ENCODE assay signal across 11 mouse cellular contexts in the genomic region with DNA sequence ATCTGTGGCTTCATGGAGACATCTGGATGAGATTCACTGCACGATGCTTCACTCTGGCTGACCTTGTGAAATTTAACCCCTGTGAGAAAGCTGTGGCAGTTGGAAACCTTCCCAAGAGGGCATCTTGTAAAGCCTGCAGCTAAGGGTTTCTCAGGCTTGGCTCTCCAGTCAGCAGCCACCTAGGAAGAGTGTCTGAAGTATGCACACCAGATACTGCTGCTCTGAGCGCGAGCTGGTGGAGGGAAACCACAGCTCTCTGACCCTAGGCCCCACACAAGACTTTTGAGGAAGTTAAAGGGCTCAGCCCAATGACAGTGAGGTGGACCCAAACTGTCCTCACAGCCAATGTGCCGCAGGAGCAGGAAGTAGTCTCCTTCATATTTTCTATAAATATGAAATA.
DNase-seq lines count a peak whose midpoint lies in the region; ATAC-seq and TF ChIP-seq lines count a peak whose summit lies in the region.
"Had no signal": no experiment of that assay in that cellular context is flagged by ENCODE, and none has a peak within 500 bp of the region (broad histone marks: within the 10 kb centered on the region; RNA-seq: fewer than 3 reads in every experiment).

No protein-coding gene starts in this region.

- TF ChIP-seq CTCF in bone marrow macrophage, adult 2 months (IDR thresholded peaks at IDR 0.05; ENCODE audit: low read depth, low read length) = no peak

- 24% methylated on average over 4 of the region's 4 CpGs for WGBS in embryonic facial prominence, embryonic 15.5 days
- 72% methylated on average over 4 of the region's 4 CpGs for WGBS in midbrain, embryonic 16.5 days

- peak; percentile 33 to 44 for DNase-seq in lung, adult 18-20 months
- no peak for DNase-seq in lung, postnatal 10 days
- DNase-seq in monocyte, adult 2 months (ENCODE audit: low read depth in 1 of 2, low spot score in 2 of 2) = peak; percentile 28 to 32
- no peak for DNase-seq in yolk sac, embryonic 10.5 days (ENCODE audit: low spot score)
- no peak for DNase-seq in left cerebral cortex, adult 9 months (ENCODE audit: low spot score in 2 of 2)
- DNase-seq: adrenal gland, postnatal 36 days; heart, postnatal 14 days had no signal

- peaks cover 6% of the 10 kb centered on the region; the same call in 1 of the 2 replicates for H3K36me3 ChIP-seq in embryonic facial prominence, embryonic 15.5 days
- H3K36me3 ChIP-seq in midbrain, embryonic 16.5 days (ENCODE audit: control insufficient read depth, insufficient read depth, low read length) = no peaks in the 10 kb centered on the region

- peak overlapping the region; percentile 16; the same call in 1 of the 2 replicates for H3K4me3 ChIP-seq in bone marrow macrophage, adult 2 months (ENCODE audit: insufficient read depth, low read length)
- H3K4me3 ChIP-seq in embryonic facial prominence, embryonic 15.5 days (replicated peaks) = no peak overlapping the region
- no peak overlapping the region for H3K4me3 ChIP-seq in midbrain, embryonic 16.5 days (ENCODE audit: low read depth, low read length)
- H3K4me3 ChIP-seq: myocyte had no signal

- TF ChIP-seq POLR2A in bone marrow macrophage, adult 2 months (IDR thresholded peaks at IDR 0.05; ENCODE audit: borderline replicate concordance, low read depth, low read length) = no peak

- peak overlapping the region; percentile 93 for H3K27ac ChIP-seq in bone marrow macrophage, adult 2 months (ENCODE audit: insufficient read depth, low read depth, low read length)
- H3K27ac ChIP-seq in embryonic facial prominence, embryonic 15.5 days (replicated peaks) = peak overlapping the region; percentile 58
- H3K27ac ChIP-seq in midbrain, embryonic 16.5 days (ENCODE audit: low read length) = no peak overlapping the region

- H3K9me3 ChIP-seq in embryonic facial prominence, embryonic 15.5 days (replicated peaks) = no peaks in the 10 kb centered on the region
- H3K9me3 ChIP-seq in midbrain, embryonic 16.5 days (replicated peaks; ENCODE audit: control insufficient read depth, low read length, poor library complexity, severe bottlenecking) = no peaks in the 10 kb centered on the region

- ATAC-seq in embryonic facial prominence, embryonic 15.5 days (ENCODE audit: insufficient number of reproducible peaks, low FRiP score, low TSS enrichment, low read depth) = peak; percentile 51; the same call in 1 of the 2 replicates
- ATAC-seq in midbrain, embryonic 16.5 days = no peak

- H3K27me3 ChIP-seq in embryonic facial prominence, embryonic 15.5 days = no peaks in the 10 kb centered on the region
- H3K27me3 ChIP-seq in midbrain, embryonic 16.5 days (ENCODE audit: control insufficient read depth, insufficient read depth, low read depth, low read length) = no peaks in the 10 kb centered on the region

- H3K4me2 ChIP-seq in embryonic facial prominence, embryonic 15.5 days (replicated peaks) = no peak overlapping the region
- no peak overlapping the region for H3K4me2 ChIP-seq in midbrain, embryonic 16.5 days (ENCODE audit: low read length)

- H3K9ac ChIP-seq in embryonic facial prominence, embryonic 15.5 days = no peak overlapping the region
- H3K9ac ChIP-seq in midbrain, embryonic 16.5 days (ENCODE audit: low read depth, low read length) = no peak overlapping the region

- peaks cover 25% of the 10 kb centered on the region for H3K4me1 ChIP-seq in bone marrow macrophage, adult 2 months (ENCODE audit: control insufficient read depth, insufficient read depth, low read length)
- H3K4me1 ChIP-seq in embryonic facial prominence, embryonic 15.5 days = peaks cover 14% of the 10 kb centered on the region
- H3K4me1 ChIP-seq in midbrain, embryonic 16.5 days (ENCODE audit: control insufficient read depth, insufficient read depth, low read length) = peaks cover 4% of the 10 kb centered on the region; the same call in 1 of the 2 replicates

Comparison
In these comparisons a context has a peak if more than half of its experiments do, and no peak if none do; other contexts are left out.
1. DNase-seq: peak in lung, adult 18-20 months (2 of 2) and monocyte, adult 2 months (2 of 2); none in lung, postnatal 10 days (single experiment), yolk sac, embryonic 10.5 days (single experiment) and left cerebral cortex, adult 9 months (0 of 2).